Mouse (Mus musculus) erythroblast, adult 5-6 weeks (primary cell): ENCODE data around the gene Olfr806. TPM values are rescaled to one million over a fixed set of nuclear protein-coding genes. Genes with fewer than 3 reads are reported as not detected.

Experiments used
- ATAC-seq: replicated peaks from 2 replicates; pipeline ENCODE4 v1.8.0; 2016; ENCODE audit warnings: moderate number of reproducible peaks, mild to moderate bottlenecking, moderate TSS enrichment, inconsistent platforms; ENCODE audit not compliant: poor library complexity, low FRiP score, severe bottlenecking
- total RNA-seq, 2 experiments: library from RNA; stranded (forward) in 1 of 2; stranded (reverse) in 1 of 2; fragments of 150-400 nt in 1 of 2; fragments of 200-764, 138-1000 nt in 1 of 2; gene quantifications; 2 replicates each; pipeline versions ENCODE4 v1.2.3 to v1.2.4; 2015 to 2017; ENCODE audit warnings: low replicate concordance in 2 of 2

The Olfr806 gene
- not detected in 2 replicates for total RNA-seq (2015; ENCODE audit: low replicate concordance)
- total RNA-seq (2017; ENCODE audit: low replicate concordance) = 0.56 TPM in 1 of 2 replicates, not detected in the other

DNA sequence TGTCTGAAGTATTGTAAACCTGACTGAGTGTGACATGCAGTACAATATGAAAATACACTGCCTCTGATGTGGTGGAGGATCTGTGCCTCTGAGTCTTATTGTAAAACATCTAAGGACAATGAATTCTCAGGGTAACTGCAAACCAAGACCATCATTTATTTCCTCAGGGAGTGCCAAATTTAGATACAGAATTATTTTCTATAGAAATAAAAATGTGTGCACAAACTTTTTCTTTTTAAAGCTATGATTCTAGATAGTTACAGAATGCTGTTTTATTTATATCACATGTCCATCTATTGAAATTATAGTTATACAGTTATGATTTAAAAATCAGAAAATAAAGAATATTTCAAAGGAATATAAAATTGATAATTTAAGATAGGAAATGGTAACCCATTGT, at the start of gene Olfr806:
Gene Olfr806, minus strand, starts transcription at position 101 of the 400 bp plus-strand sequence.
- ATAC-seq = no peak

DNA sequence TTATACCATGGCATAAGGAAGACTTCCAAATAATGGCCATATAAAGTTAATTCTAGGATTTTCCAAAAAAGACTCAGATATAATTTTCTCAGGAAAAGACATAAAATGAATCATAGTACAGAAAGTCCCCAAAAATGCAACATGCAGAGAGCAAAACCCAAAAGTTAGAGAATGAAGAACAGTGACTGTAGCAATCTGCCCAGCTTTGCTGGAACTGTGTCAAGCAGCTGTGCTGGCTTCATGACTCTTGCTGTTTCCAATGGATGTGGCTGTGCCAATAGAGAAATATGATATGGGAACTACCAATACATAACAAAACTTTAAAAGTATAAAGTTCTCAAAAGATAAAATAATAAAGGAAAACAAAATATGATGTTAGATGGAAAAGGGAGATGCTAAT, 36.4 kb upstream of the Olfr806 start:
- no peak for ATAC-seq

DNA sequence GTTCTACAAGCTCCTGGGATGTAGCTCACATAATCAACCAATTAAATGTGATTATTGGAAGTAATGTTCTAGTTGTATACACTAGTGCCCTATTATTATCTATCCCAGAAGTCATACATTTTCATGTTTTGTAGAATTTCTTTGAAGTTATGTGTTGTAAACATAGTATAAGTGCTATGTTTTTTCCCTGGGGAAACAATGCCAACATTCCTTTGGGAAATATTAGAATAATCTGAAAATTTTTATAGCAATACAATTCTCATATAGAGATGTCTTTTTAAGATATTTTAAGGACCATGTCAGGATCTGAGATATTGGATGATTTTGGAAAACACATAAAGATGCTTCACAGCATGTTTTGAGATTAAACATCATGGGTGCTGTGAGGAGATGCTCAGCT, 32.6 kb upstream of the Olfr806 start, which contains the start of gene Olfr809:
Gene Olfr809, plus strand, starts transcription at position 301 of the 400 bp plus-strand sequence.
- ATAC-seq = no peak

DNA sequence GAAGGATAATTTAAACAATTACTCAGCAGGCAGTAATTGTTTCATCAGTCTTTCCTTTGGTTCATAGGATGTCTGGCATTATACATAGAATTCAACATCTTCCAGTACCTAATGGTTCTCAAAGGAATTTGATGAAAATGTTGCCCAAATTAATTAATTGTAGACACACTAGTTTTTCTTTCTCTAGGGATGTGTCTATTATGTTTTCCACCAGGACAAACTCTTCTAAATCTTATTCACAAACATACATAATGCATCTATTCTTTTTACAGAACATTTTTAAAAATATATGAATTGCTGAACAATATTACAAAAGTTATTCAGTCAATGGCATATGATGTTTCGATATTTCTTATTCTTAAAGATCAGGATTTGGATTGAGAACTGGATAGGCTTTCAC, 23.5 kb upstream of the Olfr806 start, which contains the start of gene Olfr808:
Gene Olfr808, plus strand, starts transcription at position 301 of the 400 bp plus-strand sequence.
- ATAC-seq = no peak

DNA sequence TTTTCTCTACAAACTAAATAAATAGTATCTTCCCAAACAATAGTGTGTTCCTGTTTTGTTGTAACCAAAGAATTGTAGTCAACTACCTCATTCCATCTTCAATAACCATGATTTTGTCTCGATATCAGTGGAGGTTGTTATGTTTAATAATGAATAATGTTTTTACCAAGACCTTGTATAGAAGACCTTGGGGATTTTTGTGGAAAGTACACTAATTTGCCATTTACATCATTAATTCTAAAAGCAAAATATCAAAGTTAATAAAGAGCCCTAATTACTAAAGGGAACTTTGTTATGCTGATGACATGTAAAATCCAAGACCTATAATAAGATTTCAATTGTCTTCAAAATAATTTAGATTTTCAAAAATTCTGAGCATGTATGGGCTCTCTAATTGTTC, 16.0 kb upstream of the Olfr806 start, which contains the start of gene Olfr807:
Gene Olfr807, minus strand, starts transcription at position 101 of the 400 bp plus-strand sequence.
- ATAC-seq = no peak

DNA sequence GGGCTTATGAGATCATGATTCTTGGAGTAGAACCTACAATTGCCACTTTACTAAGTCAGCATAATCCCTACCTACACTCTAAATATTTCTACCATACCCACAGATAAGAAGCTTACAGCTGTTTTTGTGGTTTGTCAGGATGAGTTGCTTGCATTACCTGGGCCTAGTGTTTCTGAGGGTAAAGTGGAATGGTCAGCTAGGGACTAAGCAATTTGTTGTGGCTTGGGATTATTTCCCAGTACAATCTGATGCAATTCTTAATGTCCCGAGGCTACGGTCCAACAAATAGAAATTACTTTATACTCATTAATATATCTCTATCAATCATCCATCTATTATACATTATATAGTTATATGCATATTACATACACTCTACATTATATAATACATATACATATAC, 12.4 kb downstream of the Olfr806 start, which contains the start of gene Olfr805:
Gene Olfr805, minus strand, starts transcription at position 101 of the 400 bp plus-strand sequence.
- no peak for ATAC-seq

DNA sequence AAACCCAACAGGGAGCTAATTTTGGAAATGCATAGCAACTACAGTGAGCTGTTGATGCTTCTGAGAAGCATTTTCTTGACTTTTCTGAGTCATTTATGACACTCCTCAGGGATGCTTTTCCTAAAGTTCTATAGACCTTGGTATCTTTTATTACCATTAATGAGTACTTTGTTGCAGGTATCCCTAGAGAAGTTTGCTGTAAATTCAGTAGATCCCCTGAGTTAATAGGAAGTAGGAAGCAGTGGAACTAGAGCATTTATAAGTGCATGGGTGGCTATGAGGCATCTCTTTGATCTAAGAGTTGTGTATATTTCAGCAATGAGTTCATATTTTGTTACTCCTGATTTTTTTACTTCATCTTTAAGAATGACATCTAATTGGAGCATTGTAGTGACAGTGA, 38.8 kb downstream of the Olfr806 start, which contains the start of gene Olfr804:
Gene Olfr804, plus strand, starts transcription at position 301 of the 400 bp plus-strand sequence.
- no peak for ATAC-seq

DNA sequence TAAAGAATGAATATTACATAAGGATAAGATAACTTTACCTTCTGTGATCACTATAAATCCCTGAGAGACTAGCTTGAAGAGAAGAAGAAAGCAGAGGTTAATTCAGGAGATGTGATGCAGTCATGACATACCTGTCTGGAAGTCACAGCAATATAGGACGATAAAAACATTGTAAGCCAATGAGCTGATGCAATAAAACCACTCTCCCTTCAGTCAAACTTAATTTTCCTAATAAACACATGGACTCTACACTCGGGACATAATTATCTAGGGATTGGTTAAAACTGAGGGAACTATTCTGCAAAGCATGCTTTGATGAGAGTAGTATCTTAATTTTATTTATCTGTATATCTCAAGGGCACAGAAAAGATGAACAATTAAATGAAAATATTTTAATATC, 47.5 kb downstream of the Olfr806 start, which contains the start of gene Olfr803:
Gene Olfr803, minus strand, starts transcription at position 101 of the 400 bp plus-strand sequence.
- no peak for ATAC-seq

DNA sequence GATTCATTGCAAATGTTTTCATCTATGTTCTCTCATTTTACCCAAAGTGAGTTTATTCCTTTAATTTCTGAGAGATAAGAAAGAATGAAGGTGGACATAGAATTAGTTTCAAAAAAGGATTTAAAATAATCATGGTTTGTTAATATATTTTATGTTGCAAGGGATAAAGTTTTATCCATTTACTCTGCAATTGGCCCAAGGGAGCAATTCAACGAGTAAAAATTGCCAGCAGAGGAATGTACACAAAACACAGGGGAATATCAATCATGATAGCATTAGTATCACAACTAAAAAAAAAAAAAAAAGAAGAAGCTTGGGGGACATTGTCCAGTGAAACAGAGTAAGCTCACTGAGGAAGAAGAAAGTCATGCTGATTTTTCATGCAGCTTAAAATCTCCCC, 53.7 kb downstream of the Olfr806 start, which contains the start of gene Olfr802:
Gene Olfr802, minus strand, starts transcription at position 101 of the 400 bp plus-strand sequence.
- no peak for ATAC-seq

Other genes starting within 250 kb of the Olfr806 start
- gene Olfr790, start 243.4 kb downstream of the Olfr806 start, total RNA-seq (2015; ENCODE audit: low replicate concordance) = not detected in 2 replicates
- not detected in 2 replicates for gene Olfr790, start 243.4 kb downstream of the Olfr806 start, total RNA-seq (2017; ENCODE audit: low replicate concordance)
- gene Olfr791, start 220.1 kb downstream of the Olfr806 start, total RNA-seq (2015; ENCODE audit: low replicate concordance) = not detected in 2 replicates
- not detected in 2 replicates for gene Olfr791, start 220.1 kb downstream of the Olfr806 start, total RNA-seq (2017; ENCODE audit: low replicate concordance)
- gene Olfr792, start 202.8 kb downstream of the Olfr806 start, total RNA-seq (2015; ENCODE audit: low replicate concordance) = not detected in 2 replicates
- gene Olfr792, start 202.8 kb downstream of the Olfr806 start, total RNA-seq (2017; ENCODE audit: low replicate concordance) = not detected in 2 replicates
- not detected in 2 replicates for gene Olfr794, start 174.3 kb downstream of the Olfr806 start, total RNA-seq (2015; ENCODE audit: low replicate concordance)
- not detected in 2 replicates for gene Olfr794, start 174.3 kb downstream of the Olfr806 start, total RNA-seq (2017; ENCODE audit: low replicate concordance)
- not detected in 2 replicates for gene Olfr796, start 129.4 kb downstream of the Olfr806 start, total RNA-seq (2015; ENCODE audit: low replicate concordance)
- not detected in 2 replicates for gene Olfr796, start 129.4 kb downstream of the Olfr806 start, total RNA-seq (2017; ENCODE audit: low replicate concordance)
- gene Olfr798, start 114.0 kb downstream of the Olfr806 start, total RNA-seq (2015; ENCODE audit: low replicate concordance) = not detected in 2 replicates
- not detected in 2 replicates for gene Olfr798, start 114.0 kb downstream of the Olfr806 start, total RNA-seq (2017; ENCODE audit: low replicate concordance)
- not detected in 2 replicates for gene Olfr799, start 104.4 kb downstream of the Olfr806 start, total RNA-seq (2015; ENCODE audit: low replicate concordance)
- gene Olfr799, start 104.4 kb downstream of the Olfr806 start, total RNA-seq (2017; ENCODE audit: low replicate concordance) = not detected in 2 replicates
- gene Olfr800, start 84.2 kb downstream of the Olfr806 start, total RNA-seq (2015; ENCODE audit: low replicate concordance) = not detected in 2 replicates
- gene Olfr800, start 84.2 kb downstream of the Olfr806 start, total RNA-seq (2017; ENCODE audit: low replicate concordance) = not detected in 2 replicates
- not detected in 2 replicates for gene Olfr801, start 68.1 kb downstream of the Olfr806 start, total RNA-seq (2015; ENCODE audit: low replicate concordance)
- gene Olfr801, start 68.1 kb downstream of the Olfr806 start, total RNA-seq (2017; ENCODE audit: low replicate concordance) = not detected in 2 replicates
- gene Olfr802, start 53.8 kb downstream of the Olfr806 start, total RNA-seq (2015; ENCODE audit: low replicate concordance) = not detected in 2 replicates
- gene Olfr802, start 53.8 kb downstream of the Olfr806 start, total RNA-seq (2017; ENCODE audit: low replicate concordance) = 0.14 TPM in 1 of 2 replicates, not detected in the other
- gene Olfr803, start 47.6 kb downstream of the Olfr806 start, total RNA-seq (2015; ENCODE audit: low replicate concordance) = not detected in 2 replicates
- not detected in 2 replicates for gene Olfr803, start 47.6 kb downstream of the Olfr806 start, total RNA-seq (2017; ENCODE audit: low replicate concordance)
- gene Olfr804, start 38.7 kb downstream of the Olfr806 start, total RNA-seq (2015; ENCODE audit: low replicate concordance) = not detected in 2 replicates
- gene Olfr804, start 38.7 kb downstream of the Olfr806 start, total RNA-seq (2017; ENCODE audit: low replicate concordance) = 0.28 TPM in 1 of 2 replicates, not detected in the other
- gene Olfr805, start 12.5 kb downstream of the Olfr806 start, total RNA-seq (2015; ENCODE audit: low replicate concordance) = not detected in 2 replicates
- gene Olfr805, start 12.5 kb downstream of the Olfr806 start, total RNA-seq (2017; ENCODE audit: low replicate concordance) = not detected in 2 replicates
- not detected in 2 replicates for gene Olfr807, start 15.9 kb upstream of the Olfr806 start, total RNA-seq (2015; ENCODE audit: low replicate concordance)
- not detected in 2 replicates for gene Olfr807, start 15.9 kb upstream of the Olfr806 start, total RNA-seq (2017; ENCODE audit: low replicate concordance)
- gene Olfr808, start 23.6 kb upstream of the Olfr806 start, total RNA-seq (2015; ENCODE audit: low replicate concordance) = not detected in 2 replicates
- gene Olfr808, start 23.6 kb upstream of the Olfr806 start, total RNA-seq (2017; ENCODE audit: low replicate concordance) = not detected in 2 replicates
- gene Olfr809, start 32.7 kb upstream of the Olfr806 start, total RNA-seq (2015; ENCODE audit: low replicate concordance) = not detected in 2 replicates
- gene Olfr809, start 32.7 kb upstream of the Olfr806 start, total RNA-seq (2017; ENCODE audit: low replicate concordance) = 0.43 TPM in 1 of 2 replicates, not detected in the other
- not detected in 2 replicates for gene Olfr810, start 53.0 kb upstream of the Olfr806 start, total RNA-seq (2015; ENCODE audit: low replicate concordance)
- gene Olfr810, start 53.0 kb upstream of the Olfr806 start, total RNA-seq (2017; ENCODE audit: low replicate concordance) = not detected in 2 replicates
- gene Olfr811, start 62.5 kb upstream of the Olfr806 start, total RNA-seq (2015; ENCODE audit: low replicate concordance) = not detected in 2 replicates
- not detected in 2 replicates for gene Olfr811, start 62.5 kb upstream of the Olfr806 start, total RNA-seq (2017; ENCODE audit: low replicate concordance)
- gene Olfr812, start 104.2 kb upstream of the Olfr806 start, total RNA-seq (2015; ENCODE audit: low replicate concordance) = not detected in 2 replicates
- gene Olfr812, start 104.2 kb upstream of the Olfr806 start, total RNA-seq (2017; ENCODE audit: low replicate concordance) = not detected in 2 replicates
- not detected in 2 replicates for gene Olfr813, start 113.4 kb upstream of the Olfr806 start, total RNA-seq (2015; ENCODE audit: low replicate concordance)
- not detected in 2 replicates for gene Olfr813, start 113.4 kb upstream of the Olfr806 start, total RNA-seq (2017; ENCODE audit: low replicate concordance)
- gene Olfr814, start 137.9 kb upstream of the Olfr806 start, total RNA-seq (2015; ENCODE audit: low replicate concordance) = not detected in 2 replicates
- gene Olfr814, start 137.9 kb upstream of the Olfr806 start, total RNA-seq (2017; ENCODE audit: low replicate concordance) = not detected in 2 replicates
- gene Olfr815, start 163.9 kb upstream of the Olfr806 start, total RNA-seq (2015; ENCODE audit: low replicate concordance) = not detected in 2 replicates
- gene Olfr815, start 163.9 kb upstream of the Olfr806 start, total RNA-seq (2017; ENCODE audit: low replicate concordance) = not detected in 2 replicates
- not detected in 2 replicates for gene Olfr816, start 173.7 kb upstream of the Olfr806 start, total RNA-seq (2015; ENCODE audit: low replicate concordance)
- 0.26 TPM in 1 of 2 replicates, not detected in the other for gene Olfr816, start 173.7 kb upstream of the Olfr806 start, total RNA-seq (2017; ENCODE audit: low replicate concordance)
- not detected in 2 replicates for gene Olfr818, start 207.2 kb upstream of the Olfr806 start, total RNA-seq (2015; ENCODE audit: low replicate concordance)
- 3.1 TPM in 1 of 2 replicates, not detected in the other for gene Olfr818, start 207.2 kb upstream of the Olfr806 start, total RNA-seq (2017; ENCODE audit: low replicate concordance)
- not detected in 2 replicates for gene Olfr819, start 225.3 kb upstream of the Olfr806 start, total RNA-seq (2015; ENCODE audit: low replicate concordance)
- not detected in 2 replicates for gene Olfr819, start 225.3 kb upstream of the Olfr806 start, total RNA-seq (2017; ENCODE audit: low replicate concordance)
- gene Olfr247, start 234.2 kb upstream of the Olfr806 start, total RNA-seq (2015; ENCODE audit: low replicate concordance) = not detected in 2 replicates
- gene Olfr247, start 234.2 kb upstream of the Olfr806 start, total RNA-seq (2017; ENCODE audit: low replicate concordance) = 0.85 TPM in 1 of 2 replicates, not detected in the other
- gene Gm10310, start 243.1 kb upstream of the Olfr806 start, total RNA-seq (2015; ENCODE audit: low replicate concordance) = not detected in 2 replicates
- 0.84 TPM in 1 of 2 replicates, not detected in the other for gene Gm10310, start 243.1 kb upstream of the Olfr806 start, total RNA-seq (2017; ENCODE audit: low replicate concordance)